Mouse (Mus musculus): ENCODE results near the gene Galr3. TPM values are rescaled to one million over a fixed set of nuclear protein-coding genes. Genes with fewer than 3 reads are reported as not detected.

The Galr3 gene
- polyA plus RNA-seq, 1 experiment from 2014 or later, result not detected

DNA sequence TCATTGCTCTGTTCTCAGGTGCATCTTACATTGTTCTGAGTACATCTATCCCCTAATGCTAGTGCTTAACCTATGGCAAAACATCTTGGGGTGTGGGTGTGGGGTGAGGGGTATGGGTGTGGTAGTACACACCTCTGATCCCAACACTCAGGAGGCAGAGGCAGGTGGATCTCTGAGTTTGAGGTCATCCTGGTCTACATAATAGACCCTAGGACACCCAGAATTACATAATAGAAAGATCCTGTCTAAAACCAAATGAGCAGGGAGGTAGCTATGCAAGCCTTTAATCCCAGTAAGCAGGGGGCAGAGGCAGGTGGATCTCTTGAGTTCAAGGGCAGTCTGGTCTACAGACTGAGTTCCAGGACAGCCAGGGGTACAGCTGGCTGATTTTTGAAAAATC is 32.1 kb downstream of the Galr3 start:
- Histone ChIP-seq H3K4me1 (ENCODE audit: control insufficient read depth, insufficient read depth, low read length) (peaks cover 15% of the 10 kb centered on the region), H3K27ac (ENCODE audit: low read length) (no peak overlapping the region), H3K9ac (ENCODE audit: low read length) (no peak overlapping the region), H3K27me3 (ENCODE audit: control insufficient read depth, insufficient read depth, low read length) (no peaks in the 10 kb centered on the region), H3K36me3 (ENCODE audit: control insufficient read depth, insufficient read depth) (peaks cover 18% of the 10 kb centered on the region), H3K4me2 (ENCODE audit: low read depth, low read length) (no peak overlapping the region), H3K4me3 (ENCODE audit: low read length) (no peak overlapping the region), H3K9me3 (replicated peaks; ENCODE audit: control insufficient read depth, low read length) (no peaks in the 10 kb centered on the region)
- no peak for ATAC-seq (replicated peaks; ENCODE audit: extremely low read depth, insufficient read depth, low FRiP score)

DNA sequence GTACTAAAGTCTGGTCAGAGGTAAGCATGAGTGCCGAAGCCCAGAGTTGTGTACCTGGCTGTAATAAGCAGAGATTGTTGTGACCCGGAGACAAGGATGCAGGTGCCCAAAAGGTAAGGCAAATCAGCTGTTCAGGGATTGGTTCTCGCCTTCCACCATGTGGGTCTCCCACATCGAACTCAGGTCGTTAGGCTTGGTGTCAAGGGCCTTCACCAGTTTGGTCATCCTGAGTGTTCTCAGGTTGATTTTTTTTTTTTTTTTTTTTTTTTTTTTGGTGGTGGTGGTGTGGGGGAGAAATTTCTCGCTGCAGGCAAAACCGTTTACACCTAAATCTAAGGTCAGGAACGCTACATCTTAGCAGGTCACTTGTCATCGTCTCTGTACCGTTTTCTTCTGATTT is 32.8 kb downstream of the Galr3 start:
- Histone ChIP-seq H3K9me3 (replicated peaks; ENCODE audit: control insufficient read depth, low read length) (no peaks in the 10 kb centered on the region), H3K9ac (ENCODE audit: low read length) (peak overlapping the region; percentile 71), H3K4me2 (ENCODE audit: low read depth, low read length) (peak overlapping the region; percentile 96), H3K36me3 (ENCODE audit: control insufficient read depth, insufficient read depth) (peaks cover 25% of the 10 kb centered on the region), H3K4me3 (ENCODE audit: low read length) (peak overlapping the region; percentile 98), H3K4me1 (ENCODE audit: control insufficient read depth, insufficient read depth, low read length) (peaks cover 15% of the 10 kb centered on the region), H3K27ac (ENCODE audit: low read length) (peak overlapping the region; percentile 85), H3K27me3 (ENCODE audit: control insufficient read depth, insufficient read depth, low read length) (no peaks in the 10 kb centered on the region)
- ATAC-seq (replicated peaks; ENCODE audit: extremely low read depth, insufficient read depth, low FRiP score), result no peak
- WGBS, result 32% methylated on average over 10 of the region's 10 CpGs

DNA sequence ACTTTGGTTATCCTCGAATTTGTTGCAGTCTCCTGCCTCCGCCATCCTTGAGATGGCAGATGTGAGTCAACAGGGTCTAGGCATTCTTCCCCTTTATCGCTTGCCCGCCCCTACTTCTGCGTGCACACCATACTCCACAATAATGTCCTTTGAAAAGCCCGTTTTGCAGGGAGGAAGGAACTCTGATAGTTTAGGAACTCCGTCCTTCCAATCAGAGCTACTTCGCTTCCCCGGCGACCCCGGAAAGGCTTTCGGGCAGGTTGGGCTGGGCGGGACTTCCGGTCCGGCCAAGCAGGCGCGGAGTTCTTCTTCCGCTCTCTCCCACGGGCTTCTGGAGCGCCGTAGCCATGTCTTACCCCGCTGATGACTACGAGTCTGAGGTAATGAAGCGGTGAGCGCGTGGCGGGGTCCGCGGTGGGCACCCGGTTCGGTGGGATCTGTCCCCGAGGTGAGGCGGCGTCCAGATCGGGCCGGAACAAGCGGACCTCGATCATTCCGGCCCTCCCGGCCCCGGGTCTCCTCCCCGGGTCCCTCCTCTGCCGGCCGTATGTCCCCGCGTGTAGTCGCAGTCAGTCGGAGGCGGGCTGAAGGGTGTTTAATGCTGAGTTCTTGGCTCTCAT is 33.3 kb downstream of the Galr3 start, which contains the start of gene Eif3l:
Eif3l (plus strand) TSS at position 267 of the 620 bp plus-strand sequence.
- no peaks in the 10 kb centered on the region for H3K27me3 ChIP-seq (ENCODE audit: control insufficient read depth, insufficient read depth, low read length)
- peaks cover 15% of the 10 kb centered on the region for H3K4me1 ChIP-seq (ENCODE audit: control insufficient read depth, insufficient read depth, low read length)
- 1% methylated on average over 49 of the region's 49 CpGs for WGBS
- H3K27ac ChIP-seq (ENCODE audit: low read length), result peak within 1 kb of the TSS; percentile 85
- peaks cover 30% of the 10 kb centered on the region for H3K36me3 ChIP-seq (ENCODE audit: control insufficient read depth, insufficient read depth)
- no peaks in the 10 kb centered on the region for H3K9me3 ChIP-seq (replicated peaks; ENCODE audit: control insufficient read depth, low read length)
- peak within 1 kb of the TSS; percentile 94 for H3K9ac ChIP-seq (ENCODE audit: low read length)
- peak within 1 kb of the TSS; percentile 98 for H3K4me3 ChIP-seq (ENCODE audit: low read length)
- ATAC-seq (replicated peaks; ENCODE audit: extremely low read depth, insufficient read depth, low FRiP score), result peak; percentile 91
- peak within 1 kb of the TSS; percentile 96 for H3K4me2 ChIP-seq (ENCODE audit: low read depth, low read length)

DNA sequence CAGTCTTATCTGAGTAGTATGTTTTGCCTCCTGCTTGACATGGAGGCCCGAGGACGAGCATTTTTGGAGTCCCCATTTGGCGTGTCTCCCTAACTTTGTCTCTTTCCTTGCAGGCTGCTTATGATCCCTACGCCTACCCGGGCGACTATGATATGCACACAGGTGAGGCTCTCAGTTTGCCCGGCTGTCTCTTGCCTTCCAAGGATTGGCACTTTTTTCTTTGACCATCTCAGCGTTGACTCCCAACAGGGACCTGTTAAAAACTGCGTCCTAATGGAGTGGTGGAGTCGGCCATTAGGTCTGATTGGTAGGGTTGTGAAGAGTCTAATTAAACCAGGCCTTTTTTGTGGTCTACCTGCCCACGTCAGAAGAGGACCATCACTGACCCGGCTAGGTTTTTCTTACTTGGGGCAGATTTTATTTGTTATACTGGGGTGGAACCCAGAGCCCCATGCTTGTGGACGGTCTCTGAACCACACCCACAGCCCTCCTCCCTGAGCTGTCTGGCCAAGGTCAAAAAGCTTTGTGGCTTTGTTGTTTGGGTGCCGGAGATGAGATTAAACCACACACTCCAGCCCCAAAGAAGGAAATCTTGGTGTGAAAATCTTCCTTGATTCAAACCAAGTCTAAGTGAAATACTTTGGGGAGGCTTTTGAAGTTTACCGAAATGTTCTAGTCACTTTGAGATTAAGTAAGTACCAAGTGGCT is 34.1 kb downstream of the Galr3 start:
- peaks cover 36% of the 10 kb centered on the region for H3K36me3 ChIP-seq (ENCODE audit: control insufficient read depth, insufficient read depth)
- H3K4me3 ChIP-seq (ENCODE audit: low read length), result peak overlapping the region; percentile 98
- H3K9ac ChIP-seq (ENCODE audit: low read length), result peak overlapping the region; percentile 94
- no peak overlapping the region for H3K27ac ChIP-seq (ENCODE audit: low read length)
- H3K9me3 ChIP-seq (replicated peaks; ENCODE audit: control insufficient read depth, low read length), result no peaks in the 10 kb centered on the region
- no peaks in the 10 kb centered on the region for H3K27me3 ChIP-seq (ENCODE audit: control insufficient read depth, insufficient read depth, low read length)
- ATAC-seq (replicated peaks; ENCODE audit: extremely low read depth, insufficient read depth, low FRiP score), result no peak
- 30% methylated on average over 15 of the region's 15 CpGs for WGBS
- H3K4me2 ChIP-seq (ENCODE audit: low read depth, low read length), result peak overlapping the region; percentile 96
- H3K4me1 ChIP-seq (ENCODE audit: control insufficient read depth, insufficient read depth, low read length), result peaks cover 15% of the 10 kb centered on the region

DNA sequence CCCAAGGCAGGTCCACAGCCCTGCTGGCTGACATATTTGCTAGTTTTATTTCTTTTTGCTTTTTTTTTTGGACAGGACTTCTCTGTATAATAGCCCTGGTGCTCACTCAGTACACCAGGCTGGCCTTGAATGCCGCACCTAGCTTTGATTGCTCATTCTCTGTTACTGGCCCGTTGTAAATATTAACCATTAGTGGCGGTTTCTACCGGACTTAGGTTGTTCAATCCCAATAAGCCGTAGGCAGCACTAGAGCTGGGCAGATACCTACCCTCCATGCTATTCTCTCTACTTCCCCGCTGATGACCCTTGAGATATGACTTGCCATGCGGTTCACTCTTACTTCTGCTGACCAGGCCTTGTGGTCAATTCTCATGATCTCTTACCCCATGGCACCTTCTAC is 37.9 kb downstream of the Galr3 start:
- H3K4me3 ChIP-seq (ENCODE audit: low read length), result no peak overlapping the region
- no peaks in the 10 kb centered on the region for H3K27me3 ChIP-seq (ENCODE audit: control insufficient read depth, insufficient read depth, low read length)
- peaks cover 11% of the 10 kb centered on the region for H3K4me1 ChIP-seq (ENCODE audit: control insufficient read depth, insufficient read depth, low read length)
- peaks cover 73% of the 10 kb centered on the region for H3K36me3 ChIP-seq (ENCODE audit: control insufficient read depth, insufficient read depth)
- 93% methylated on average over 7 of the region's 7 CpGs for WGBS
- no peak overlapping the region for H3K27ac ChIP-seq (ENCODE audit: low read length)
- H3K4me2 ChIP-seq (ENCODE audit: low read depth, low read length), result no peak overlapping the region
- no peak for ATAC-seq (replicated peaks; ENCODE audit: extremely low read depth, insufficient read depth, low FRiP score)
- no peak overlapping the region for H3K9ac ChIP-seq (ENCODE audit: low read length)
- no peaks in the 10 kb centered on the region for H3K9me3 ChIP-seq (replicated peaks; ENCODE audit: control insufficient read depth, low read length)

DNA sequence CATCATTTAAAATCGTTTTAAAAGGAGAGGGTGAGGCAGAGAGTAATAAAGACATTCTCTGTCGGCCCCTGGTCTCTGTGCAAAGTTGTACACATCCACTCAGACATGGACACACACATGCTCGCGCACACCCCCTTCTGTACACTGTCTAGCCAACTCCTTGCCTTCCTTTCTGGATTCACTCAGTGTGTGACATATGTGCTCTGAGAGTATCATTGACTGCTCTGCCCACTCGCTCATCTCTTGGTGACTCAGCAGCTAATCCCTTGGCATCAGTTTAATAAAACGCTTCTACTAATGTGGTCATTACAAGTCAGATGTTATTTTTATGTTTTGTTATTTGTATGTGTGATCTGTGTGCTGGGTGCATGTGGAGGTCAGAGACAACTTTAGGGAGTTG is 50.6 kb downstream of the Galr3 start:
- peaks cover 11% of the 10 kb centered on the region for H3K4me1 ChIP-seq (ENCODE audit: control insufficient read depth, insufficient read depth, low read length)
- H3K9me3 ChIP-seq (replicated peaks; ENCODE audit: control insufficient read depth, low read length), result no peaks in the 10 kb centered on the region
- no peak overlapping the region for H3K4me3 ChIP-seq (ENCODE audit: low read length)
- peaks cover 54% of the 10 kb centered on the region for H3K36me3 ChIP-seq (ENCODE audit: control insufficient read depth, insufficient read depth)
- H3K27ac ChIP-seq (ENCODE audit: low read length), result no peak overlapping the region
- 85% methylated on average over 6 of the region's 6 CpGs for WGBS
- H3K9ac ChIP-seq (ENCODE audit: low read length), result no peak overlapping the region
- no peak overlapping the region for H3K4me2 ChIP-seq (ENCODE audit: low read depth, low read length)
- H3K27me3 ChIP-seq (ENCODE audit: control insufficient read depth, insufficient read depth, low read length), result no peaks in the 10 kb centered on the region
- ATAC-seq (replicated peaks; ENCODE audit: extremely low read depth, insufficient read depth, low FRiP score), result no peak

Small RNAs within 50 kb of the gene (microRNA-seq; reads per million reads assigned to microRNA genes)
- gene Mir6956, result not detected

Other genes with a start within 250 kb of the Galr3 start
- gene Card10, start 238.8 kb upstream of the Galr3 start, polyA plus RNA-seq (2015; fragmentation: Nextera tagmentation; extraction: Ambion mirVana), result 6.3 and 7.4 TPM in 2 replicates
- 29.4 and 38.7 TPM in 2 replicates for gene Cdc42ep1, start 199.3 kb upstream of the Galr3 start, polyA plus RNA-seq (2015; fragmentation: Nextera tagmentation; extraction: Ambion mirVana)
- gene Lgals2, start 186.4 kb upstream of the Galr3 start, polyA plus RNA-seq (2015; fragmentation: Nextera tagmentation; extraction: Ambion mirVana), result 2.2 TPM in 1 of 2 replicates, not detected in the other
- gene Gga1, start 164.7 kb upstream of the Galr3 start, polyA plus RNA-seq (2015; fragmentation: Nextera tagmentation; extraction: Ambion mirVana), result 44.9 and 48.9 TPM in 2 replicates
- gene Gm49510, start 142.2 kb upstream of the Galr3 start, polyA plus RNA-seq (2015; fragmentation: Nextera tagmentation; extraction: Ambion mirVana), result 0.20 and 0.41 TPM in 2 replicates
- 19.8 and 20.0 TPM in 2 replicates for gene Sh3bp1, start 142.1 kb upstream of the Galr3 start, polyA plus RNA-seq (2015; fragmentation: Nextera tagmentation; extraction: Ambion mirVana)
- gene Pdxp, start 128.0 kb upstream of the Galr3 start, polyA plus RNA-seq (2015; fragmentation: Nextera tagmentation; extraction: Ambion mirVana), result 16.9 and 18.3 TPM in 2 replicates
- gene Lgals1, start 115.2 kb upstream of the Galr3 start, polyA plus RNA-seq (2015; fragmentation: Nextera tagmentation; extraction: Ambion mirVana), result 718 and 722 TPM in 2 replicates
- gene Nol12, start 107.0 kb upstream of the Galr3 start, polyA plus RNA-seq (2015; fragmentation: Nextera tagmentation; extraction: Ambion mirVana), result 28.3 and 33.7 TPM in 2 replicates
- 47.9 and 53.7 TPM in 2 replicates for gene Triobp, start 94.2 kb upstream of the Galr3 start, polyA plus RNA-seq (2015; fragmentation: Nextera tagmentation; extraction: Ambion mirVana)
- 301 and 315 TPM in 2 replicates for gene H1f0, start 13.4 kb upstream of the Galr3 start, polyA plus RNA-seq (2015; fragmentation: Nextera tagmentation; extraction: Ambion mirVana)
- 28.4 and 28.5 TPM in 2 replicates for gene Ankrd54, start 21.0 kb downstream of the Galr3 start, polyA plus RNA-seq (2015; fragmentation: Nextera tagmentation; extraction: Ambion mirVana)
- gene Eif3l, start 33.3 kb downstream of the Galr3 start, polyA plus RNA-seq (2015; fragmentation: Nextera tagmentation; extraction: Ambion mirVana), result 151 and 161 TPM in 2 replicates
- gene Micall1, start 67.0 kb downstream of the Galr3 start, polyA plus RNA-seq (2015; fragmentation: Nextera tagmentation; extraction: Ambion mirVana), result 21.1 and 23.2 TPM in 2 replicates
- 222 and 262 TPM in 2 replicates for gene Polr2f, start 99.1 kb downstream of the Galr3 start, polyA plus RNA-seq (2015; fragmentation: Nextera tagmentation; extraction: Ambion mirVana)
- gene 1700088E04Rik, start 99.4 kb downstream of the Galr3 start, polyA plus RNA-seq (2015; fragmentation: Nextera tagmentation; extraction: Ambion mirVana), result 11.0 and 12.0 TPM in 2 replicates
- gene Sox10, start 123.4 kb downstream of the Galr3 start, polyA plus RNA-seq (2015; fragmentation: Nextera tagmentation; extraction: Ambion mirVana), result 0.39 and 0.59 TPM in 2 replicates
- gene Pick1, start 187.3 kb downstream of the Galr3 start, polyA plus RNA-seq (2015; fragmentation: Nextera tagmentation; extraction: Ambion mirVana), result 36.5 and 37.9 TPM in 2 replicates
- 0.63 and 0.67 TPM in 2 replicates for gene Gm49486, start 187.5 kb downstream of the Galr3 start, polyA plus RNA-seq (2015; fragmentation: Nextera tagmentation; extraction: Ambion mirVana)
- gene Slc16a8, start 212.9 kb downstream of the Galr3 start, polyA plus RNA-seq (2015; fragmentation: Nextera tagmentation; extraction: Ambion mirVana), result 0.47 and 0.95 TPM in 2 replicates
- 14.2 and 17.3 TPM in 2 replicates for gene Baiap2l2, start 243.7 kb downstream of the Galr3 start, polyA plus RNA-seq (2015; fragmentation: Nextera tagmentation; extraction: Ambion mirVana)